Mouse (Mus musculus) midbrain, embryonic 11.5 days (tissue): Measurements from ENCODE around the gene Hs6st1. TPM values are rescaled to one million over a fixed set of nuclear protein-coding genes. Genes with fewer than 3 reads are reported as not detected.

Source experiments
- ATAC-seq: fragments of 200-750 bp; cut with Nextera tagmentation; 2 replicates; pipeline ENCODE4 v1.8.0; 2017; ENCODE audit warnings: moderate TSS enrichment, moderate library complexity; ENCODE audit not compliant: low FRiP score
- DNase-seq: peaks from one replicate; pipeline ENCODE4 v3.0.0; 2015; ENCODE audit warnings: low spot score; ENCODE audit errors: missing footprints
- H3K27ac ChIP-seq: fragments of 300-500 bp; sonication (generic); 2 replicates; pipeline ENCODE4 v1.5.1; 2014; ENCODE audit warnings: low read depth, low read length
- H3K27me3 ChIP-seq: fragments of 300-500 bp; sonication (generic); 2 replicates; pipeline ENCODE4 v1.6.1; 2014; ENCODE audit warnings: mild to moderate bottlenecking, low read length, moderate library complexity, mixed read lengths; ENCODE audit not compliant: control insufficient read depth, insufficient read depth
- H3K36me3 ChIP-seq: fragments of 300-500 bp; sonication (generic); 2 replicates; pipeline ENCODE4 v1.6.1; 2014; ENCODE audit warnings: mild to moderate bottlenecking, low read length, moderate library complexity, mixed read lengths; ENCODE audit not compliant: control insufficient read depth, insufficient read depth
- H3K4me1 ChIP-seq: fragments of 300-500 bp; sonication (generic); 2 replicates; pipeline ENCODE4 v1.6.1; 2014; ENCODE audit warnings: low read length; ENCODE audit not compliant: control insufficient read depth, insufficient read depth
- H3K4me2 ChIP-seq: fragments of 300-500 bp; sonication (generic); 2 replicates; pipeline ENCODE4 v1.6.1; 2014; ENCODE audit warnings: mild to moderate bottlenecking, moderate library complexity
- H3K4me3 ChIP-seq: fragments of 300-500 bp; sonication (generic); 2 replicates; pipeline ENCODE4 v1.5.1; 2014; ENCODE audit warnings: low read depth, low read length
- H3K9ac ChIP-seq: fragments of 300-500 bp; sonication (generic); 2 replicates; pipeline ENCODE4 v1.6.1; 2014; ENCODE audit warnings: low read length
- H3K9me3 ChIP-seq: fragments of 300-500 bp; sonication (generic); 2 replicates; pipeline ENCODE4 v1.6.1; 2016; ENCODE audit warnings: low read length; ENCODE audit not compliant: control insufficient read depth
- WGBS: fragments of 180-500 bp; shearing (Covaris S2); extraction: QIAGEN DNeasy Blood & Tissue Kit; methylation state at CpG from one replicate; pipeline ENCODE4 v1.1.7; 2014; 5-methylcytosine and 5-hydroxymethylcytosine counted together
- polyA plus RNA-seq: library from polyadenylated mRNA; unstranded; fragments of >200 nt; fragmentation: Nextera tagmentation; extraction: Ambion mirVana; gene quantifications from 2 replicates; pipeline ENCODE4 v1.2.1, GENCODE M21; 2014

Hs6st1 gene
- polyA plus RNA-seq, 1 experiment from 2014 or later: 20.3 TPM

- DNase-seq: peak; percentile 93
- Histone ChIP-seq H3K9me3 (no peaks in the 10 kb centered on the region), H3K27ac (no peak overlapping the region), H3K9ac (peak overlapping the region; percentile 85), H3K27me3 (no peaks in the 10 kb centered on the region), H3K4me1 (peaks cover 59% of the 10 kb centered on the region), H3K36me3 (0 out of 2 replicates have a peak, but pooled peaks cover 3% of the 10 kb centered on the region), H3K4me2 (peak overlapping the region; percentile 97), H3K4me3 (peak overlapping the region; percentile 88)
- under 1% methylated on average over 56 of the region's 76 CpGs for WGBS
- ATAC-seq: peak; percentile 2; the same call in 1 of the 2 replicates
Observed at GRCm38 (mm10) chr1:36068531-36069120, 426 bp downstream of the Hs6st1 start.

GRCm38 (mm10) chr1:36069291-36069771 lies 1.1 kb downstream of the Hs6st1 start:
- no peak for ATAC-seq
- Histone ChIP-seq H3K27me3 (no peaks in the 10 kb centered on the region), H3K9ac (peak overlapping the region; percentile 85), H3K4me2 (peak overlapping the region; percentile 97), H3K4me3 (peak overlapping the region; percentile 88), H3K4me1 (peaks cover 53% of the 10 kb centered on the region), H3K9me3 (no peaks in the 10 kb centered on the region), H3K36me3 (0 out of 2 replicates have a peak, but pooled peaks cover 4% of the 10 kb centered on the region), H3K27ac (no peak overlapping the region)
- peak; percentile 91 for DNase-seq
- under 1% methylated on average over 13 of the region's 13 CpGs for WGBS

- DNase-seq: no peak
Observed at GRCm38 (mm10) chr1:36070190-36070589, 2.0 kb downstream of the Hs6st1 start.

GRCm38 (mm10) chr1:36070740-36071139 lies 2.5 kb downstream of the Hs6st1 start:
- Histone ChIP-seq H3K4me1 (peaks cover 43% of the 10 kb centered on the region), H3K27ac (no peak overlapping the region), H3K4me2 (peak overlapping the region; percentile 97), H3K4me3 (peak overlapping the region; percentile 88), H3K9me3 (no peaks in the 10 kb centered on the region), H3K27me3 (no peaks in the 10 kb centered on the region), H3K9ac (peak overlapping the region; percentile 85), H3K36me3 (0 out of 2 replicates have a peak, but pooled peaks cover 4% of the 10 kb centered on the region)
- no peak for DNase-seq
- no peak for ATAC-seq
- WGBS: 38% methylated on average over 3 of the region's 3 CpGs

More at GRCm38 (mm10) chr1:36070190-36070589, 2.0 kb downstream of the Hs6st1 start:
- peaks cover 48% of the 10 kb centered on the region for H3K4me1 ChIP-seq
- H3K36me3 ChIP-seq: 0 out of 2 replicates have a peak, but pooled peaks cover 4% of the 10 kb centered on the region
- H3K9me3 ChIP-seq: no peaks in the 10 kb centered on the region
- ATAC-seq: no peak
- H3K27me3 ChIP-seq: no peaks in the 10 kb centered on the region
- peak overlapping the region; percentile 97 for H3K4me2 ChIP-seq
- H3K4me3 ChIP-seq: peak overlapping the region; percentile 88
- 42% methylated on average over 6 of the region's 6 CpGs for WGBS
- H3K9ac ChIP-seq: peak overlapping the region; percentile 85
- no peak overlapping the region for H3K27ac ChIP-seq

- DNase-seq: peak; percentile 77
- 0 out of 2 replicates have a peak, but pooled peaks cover 4% of the 10 kb centered on the region for H3K36me3 ChIP-seq
- 80% methylated on average over 7 of the region's 7 CpGs for WGBS
Observed at GRCm38 (mm10) chr1:36071176-36071575, 3.0 kb downstream of the Hs6st1 start.

GRCm38 (mm10) chr1:36071611-36072010 lies 3.4 kb downstream of the Hs6st1 start:
- peak overlapping the region; percentile 88; the same call in 1 of the 2 replicates for H3K4me3 ChIP-seq
- peak overlapping the region; percentile 97 for H3K4me2 ChIP-seq
- no peak for ATAC-seq
- H3K9ac ChIP-seq: no peak overlapping the region
- peak; percentile 71 for DNase-seq
- H3K27me3 ChIP-seq: no peaks in the 10 kb centered on the region
- no peaks in the 10 kb centered on the region for H3K9me3 ChIP-seq
- 88% methylated on average over 3 of the region's 3 CpGs for WGBS
- no peak overlapping the region for H3K27ac ChIP-seq
- peaks cover 45% of the 10 kb centered on the region for H3K4me1 ChIP-seq
- 0 out of 2 replicates have a peak, but pooled peaks cover 4% of the 10 kb centered on the region for H3K36me3 ChIP-seq

More at GRCm38 (mm10) chr1:36071176-36071575, 3.0 kb downstream of the Hs6st1 start:
- Histone ChIP-seq H3K9ac (no peak overlapping the region), H3K27ac (no peak overlapping the region), H3K27me3 (no peaks in the 10 kb centered on the region), H3K4me2 (peak overlapping the region; percentile 97), H3K9me3 (no peaks in the 10 kb centered on the region), H3K4me1 (peaks cover 43% of the 10 kb centered on the region), H3K4me3 (peak overlapping the region; percentile 88)
- no peak for ATAC-seq

GRCm38 (mm10) chr1:36072588-36073556 lies 4.7 kb downstream of the Hs6st1 start:
- no peak overlapping the region for H3K27ac ChIP-seq
- ATAC-seq (no peak), DNase-seq (peak; percentile 80)
- H3K9me3 ChIP-seq: no peaks in the 10 kb centered on the region
- peaks cover 47% of the 10 kb centered on the region for H3K4me1 ChIP-seq
- H3K4me2 ChIP-seq: peak overlapping the region; percentile 30
- peak overlapping the region; percentile 12; the same call in 1 of the 2 replicates for H3K9ac ChIP-seq
- 66% methylated on average over 11 of the region's 11 CpGs for WGBS
- H3K36me3 ChIP-seq: 0 out of 2 replicates have a peak, but pooled peaks cover 4% of the 10 kb centered on the region
- no peaks in the 10 kb centered on the region for H3K27me3 ChIP-seq
- H3K4me3 ChIP-seq: no peak overlapping the region

- 94% methylated on average over 8 of the region's 8 CpGs for WGBS
- ATAC-seq: no peak
- Histone ChIP-seq H3K4me3 (no peak overlapping the region), H3K4me1 (peaks cover 47% of the 10 kb centered on the region), H3K9me3 (no peaks in the 10 kb centered on the region), H3K36me3 (0 out of 2 replicates have a peak, but pooled peaks cover 4% of the 10 kb centered on the region), H3K9ac (no peak overlapping the region), H3K4me2 (0 out of 2 replicates have a peak overlapping the region, but pooled peaks have one; percentile 30), H3K27ac (no peak overlapping the region), H3K27me3 (no peaks in the 10 kb centered on the region)
- DNase-seq: no peak
Observed at GRCm38 (mm10) chr1:36073566-36073965, 5.4 kb downstream of the Hs6st1 start.
